Mouse (Mus musculus): Measurements from ENCODE around the gene Susd3.

Susd3 gene

DNA sequence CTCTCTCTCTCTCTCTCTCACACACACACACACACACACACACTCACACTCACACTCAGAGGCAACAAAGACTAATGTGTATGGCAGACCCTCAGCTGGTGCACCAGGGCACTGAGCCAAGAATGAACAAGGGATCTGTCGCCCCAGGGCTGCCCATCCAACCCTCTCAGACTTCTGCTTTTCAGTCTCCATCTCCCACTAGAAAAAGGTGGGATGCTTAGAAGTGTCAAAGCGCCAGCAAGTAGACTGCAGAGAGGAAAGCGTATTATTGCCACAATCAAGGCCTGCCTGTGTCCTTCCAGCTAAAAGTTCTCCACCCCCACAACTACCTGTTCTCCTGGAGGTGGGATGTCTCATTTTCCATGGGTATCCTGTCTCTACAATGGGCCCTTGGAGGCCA, 34.1 kb downstream of the Susd3 start:
- DNase-seq (ENCODE audit: low read depth in 2 of 2, low spot score in 2 of 2) = no peak

DNA sequence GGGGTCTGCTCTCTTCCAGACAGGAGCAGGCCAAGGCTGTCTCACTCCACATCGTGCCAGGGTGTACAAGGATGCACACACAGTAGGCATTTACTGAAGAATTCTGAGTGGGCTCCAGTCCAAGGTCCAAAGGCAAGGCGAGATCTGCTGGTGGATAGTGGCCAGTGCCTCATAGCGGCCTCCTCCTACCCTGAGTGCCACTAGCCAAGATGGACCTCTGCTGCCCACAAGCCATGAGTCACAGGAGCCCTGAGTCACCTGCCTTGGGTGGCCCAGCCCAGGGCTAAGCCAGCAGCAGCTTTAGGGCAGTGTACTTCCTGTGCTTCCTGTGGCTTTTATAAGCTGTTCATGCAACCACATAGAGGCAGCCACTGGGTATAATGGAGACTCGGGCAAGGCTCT, 35.0 kb downstream of the Susd3 start:
- peak; percentile 16 to 23 for DNase-seq (ENCODE audit: low read depth in 2 of 2, low spot score in 2 of 2)

DNA sequence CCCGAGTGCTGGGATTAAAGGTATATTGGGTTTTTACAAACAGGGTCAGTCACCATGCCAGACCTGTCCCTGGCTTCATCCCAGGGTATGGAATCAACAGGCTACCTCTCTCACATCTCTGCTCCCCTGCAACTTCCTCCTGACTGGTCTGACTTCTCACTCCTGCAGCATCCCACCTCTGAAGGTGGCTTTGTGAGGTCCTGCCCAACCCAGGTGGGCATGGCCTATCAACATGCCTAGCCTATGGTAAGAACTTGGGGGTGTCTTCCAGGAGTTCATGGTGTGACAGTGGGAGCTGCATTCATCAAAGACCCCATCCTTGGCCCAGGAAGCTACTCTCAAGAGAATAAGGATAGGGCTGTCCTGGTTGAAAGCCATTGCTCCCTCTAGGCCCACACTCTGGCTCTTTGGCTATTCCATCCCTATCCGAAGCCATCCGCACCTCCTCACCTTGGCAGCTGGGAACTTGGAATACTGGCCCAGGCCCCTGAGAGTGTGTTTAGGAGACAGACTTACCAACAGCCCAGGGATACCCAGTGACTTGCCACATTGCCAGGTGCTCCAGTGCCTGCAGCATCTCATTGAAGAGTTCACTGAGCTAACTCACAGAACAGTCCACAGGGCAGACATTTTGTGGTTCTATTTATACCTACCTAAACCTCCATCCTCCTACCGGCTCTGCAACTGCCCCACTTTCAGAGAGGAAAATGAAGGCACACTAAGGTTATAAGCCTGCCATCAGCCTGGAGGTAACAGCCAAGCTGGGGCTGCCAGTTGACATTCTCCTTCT, 35.6 kb downstream of the Susd3 start:
- DNase-seq (ENCODE audit: low read depth in 2 of 2, low spot score in 2 of 2) = no peak

DNA sequence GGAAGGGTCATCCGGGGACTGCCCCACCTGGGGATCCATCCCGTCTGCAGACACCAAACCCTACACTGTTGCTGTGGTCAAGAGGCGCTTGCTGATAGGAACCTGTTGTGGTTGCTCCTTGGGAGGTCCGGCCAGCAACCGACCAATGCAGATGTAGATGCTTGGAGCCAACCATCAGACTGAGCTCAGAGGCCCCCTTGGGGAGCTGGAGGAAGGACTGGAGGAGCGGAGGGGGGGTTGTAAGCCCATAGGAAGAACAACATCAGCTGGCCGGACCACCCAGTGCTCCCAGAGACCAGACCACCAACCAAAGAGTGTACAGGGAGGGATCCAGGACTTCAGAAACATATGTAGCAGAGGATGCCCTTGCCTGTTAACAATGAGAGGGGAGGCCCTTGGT, 39.2 kb downstream of the Susd3 start:
- DNase-seq (ENCODE audit: low read depth in 2 of 2, low spot score in 2 of 2) = no peak

DNA sequence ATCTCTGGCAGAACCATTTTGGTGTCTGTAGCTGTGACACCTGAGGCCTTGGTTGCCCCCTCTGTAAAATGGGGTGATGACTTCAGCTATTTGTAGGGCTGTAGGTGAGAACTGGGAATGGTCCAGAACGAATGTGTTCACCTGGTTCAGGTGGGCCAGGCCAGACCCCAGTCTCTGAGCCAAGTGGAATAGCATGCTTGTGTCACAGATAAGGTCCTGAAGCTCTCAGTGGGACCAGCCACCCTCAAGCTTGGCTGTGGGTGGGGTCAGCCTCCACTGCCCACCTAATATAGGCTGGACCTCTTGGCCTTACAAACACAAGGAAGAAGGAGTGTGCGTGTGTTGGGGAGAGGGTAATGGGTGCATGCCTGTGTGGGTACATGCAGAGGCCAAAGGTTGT, 42.2 kb downstream of the Susd3 start:
- DNase-seq (ENCODE audit: low read depth in 2 of 2, low spot score in 2 of 2) = no peak

DNA sequence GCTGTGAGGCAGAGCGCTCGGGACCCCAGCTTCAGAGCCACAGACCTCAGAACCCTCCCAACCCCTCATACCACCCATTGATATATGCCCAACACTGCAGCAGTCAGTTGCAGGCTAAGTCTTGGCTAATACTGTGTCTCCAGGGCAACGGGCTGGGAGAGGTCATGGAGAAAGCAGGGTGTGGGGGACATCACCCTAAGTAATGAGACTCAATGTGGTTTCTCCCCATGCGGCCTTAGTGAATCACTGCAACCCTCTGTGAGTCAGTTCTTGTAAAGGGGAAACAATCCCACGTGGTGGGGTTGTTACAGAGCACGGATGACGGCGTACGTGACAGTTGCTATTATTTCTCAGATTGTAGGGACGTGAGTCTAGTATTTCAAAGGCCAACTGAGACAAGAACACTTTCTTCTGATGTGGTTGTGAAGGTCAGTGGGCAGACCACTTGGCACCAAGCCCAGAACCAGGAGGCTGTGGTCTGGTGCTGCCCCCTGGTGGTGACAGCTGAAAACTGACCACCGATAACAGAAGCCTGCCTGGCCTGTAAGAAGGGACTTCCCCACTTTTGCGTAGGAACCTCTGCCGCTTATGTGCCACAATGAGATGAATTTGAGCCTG, 43.0 kb downstream of the Susd3 start:
- peak; percentile 64 to 74 for DNase-seq (ENCODE audit: low read depth in 2 of 2, low spot score in 2 of 2)

DNA sequence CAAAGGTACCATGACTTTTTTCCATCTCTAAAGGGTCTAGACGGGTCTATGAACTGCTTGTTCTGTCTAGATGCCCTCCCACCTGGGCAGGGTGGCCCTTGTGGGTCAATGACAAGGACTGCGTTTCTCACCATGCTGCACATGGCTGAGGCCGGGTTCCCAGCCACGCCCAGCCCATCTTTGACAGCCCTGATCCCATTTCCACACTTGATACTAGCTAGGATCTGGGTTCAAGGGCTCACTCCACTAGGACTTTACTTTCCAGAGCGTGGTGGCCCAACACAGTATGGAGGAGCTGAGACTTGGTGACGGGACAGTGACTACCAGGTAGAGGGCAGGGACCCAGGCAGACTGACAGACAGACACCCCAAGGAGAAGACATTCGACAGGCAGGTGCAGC, 46.0 kb downstream of the Susd3 start:
- no peak for DNase-seq (ENCODE audit: low read depth in 2 of 2, low spot score in 2 of 2)

DNA sequence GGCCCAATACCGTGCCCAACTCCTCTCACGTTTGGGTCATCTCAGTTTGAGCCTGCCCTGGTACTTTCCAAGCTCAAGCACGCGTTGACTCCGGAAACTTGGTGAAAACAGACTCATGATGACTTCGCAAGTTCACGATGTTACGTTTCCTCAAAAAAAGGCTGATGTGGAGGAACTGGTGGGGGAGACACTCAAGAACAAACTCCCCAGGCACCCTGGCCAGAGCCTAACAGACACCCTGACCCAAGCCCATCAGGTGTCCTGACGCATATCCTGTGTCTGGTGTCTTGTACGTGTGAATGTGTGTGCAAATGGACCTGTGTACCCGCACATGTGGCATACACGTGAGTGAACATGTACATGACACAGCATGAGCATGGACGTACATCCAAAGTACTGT, 47.8 kb downstream of the Susd3 start:
- no peak for DNase-seq (ENCODE audit: low read depth in 2 of 2, low spot score in 2 of 2)

DNA sequence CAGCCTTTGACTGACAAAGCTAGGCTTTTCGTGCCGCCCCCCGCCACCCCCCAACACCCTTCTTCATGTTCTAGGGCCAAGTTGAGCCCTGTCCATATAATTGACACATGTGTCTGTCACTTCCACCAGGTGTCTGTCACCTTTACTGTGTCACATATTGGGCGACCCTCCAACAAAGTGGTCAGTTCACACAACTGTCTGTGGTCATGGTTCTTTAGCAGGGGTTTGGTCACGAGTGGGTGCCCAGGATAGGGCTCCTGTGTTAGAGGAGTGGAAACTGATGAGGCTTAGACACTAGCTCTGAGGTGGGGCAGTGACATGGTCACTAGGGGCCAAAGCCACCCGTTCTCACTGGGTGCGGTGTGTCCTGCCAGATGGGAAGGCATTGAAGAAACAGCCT, 48.6 kb downstream of the Susd3 start:
- no peak for DNase-seq (ENCODE audit: low read depth in 2 of 2, low spot score in 2 of 2)

DNA sequence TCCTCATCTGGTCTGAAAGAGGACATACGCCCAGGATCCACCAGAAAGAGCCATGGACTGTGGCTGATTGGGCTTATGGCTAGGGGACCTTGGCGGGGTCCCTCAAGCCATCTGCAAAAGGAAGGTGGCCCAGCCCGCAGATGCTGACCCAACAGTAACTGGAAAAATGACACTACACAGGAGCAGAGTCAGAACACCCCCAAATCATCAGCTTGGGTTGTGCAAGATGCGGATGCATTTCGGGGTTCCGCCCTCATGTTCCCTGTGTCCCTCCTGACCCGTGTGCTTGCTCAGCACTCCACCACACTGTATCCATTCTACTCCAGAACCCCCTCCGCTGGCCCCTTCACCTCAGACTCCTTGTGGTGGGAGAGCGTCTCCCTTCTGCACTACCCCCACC, 49.8 kb downstream of the Susd3 start:
- no peak for DNase-seq (ENCODE audit: low read depth in 2 of 2, low spot score in 2 of 2)

DNA sequence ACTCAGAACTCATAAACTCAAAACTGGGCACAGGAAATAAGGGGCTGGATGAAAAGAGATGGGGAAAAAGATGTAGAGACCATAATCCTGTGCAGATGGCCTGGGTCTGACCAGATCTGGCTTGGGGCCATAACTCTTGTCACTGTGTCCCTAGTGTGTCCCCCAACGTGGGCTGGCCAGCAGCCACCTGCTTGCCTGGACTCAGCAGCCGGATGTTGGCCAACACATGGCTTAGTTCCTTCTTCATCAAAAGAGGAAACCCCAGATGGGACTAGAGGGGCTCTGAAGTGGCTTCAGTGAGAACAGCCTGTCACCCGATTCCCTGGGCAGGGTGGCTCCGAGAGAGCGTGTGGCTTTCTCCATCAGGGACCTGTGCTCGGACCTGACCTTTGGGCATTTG, 51.7 kb downstream of the Susd3 start:
- no peak for DNase-seq (ENCODE audit: low read depth in 2 of 2, low spot score in 2 of 2)

DNA sequence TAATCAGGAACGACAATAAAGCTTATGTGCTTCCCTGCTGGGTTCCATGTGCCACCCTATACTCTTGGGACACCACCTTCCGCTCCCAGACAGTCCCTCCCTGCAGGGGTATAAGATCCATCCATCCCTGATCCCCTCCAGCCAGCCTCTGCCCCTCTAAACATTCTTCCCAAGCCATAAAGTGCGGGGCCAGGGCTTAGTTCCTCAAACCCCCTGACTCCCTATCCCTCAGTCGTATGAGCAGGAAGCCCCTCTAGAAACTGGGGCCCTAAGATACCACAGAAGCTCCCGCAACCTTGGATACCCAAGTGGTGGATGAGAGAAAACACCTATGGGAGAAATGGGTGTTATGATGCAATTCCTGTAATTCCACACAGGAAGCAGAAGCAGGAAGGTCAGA, 52.3 kb downstream of the Susd3 start:
- no peak for DNase-seq (ENCODE audit: low read depth in 2 of 2, low spot score in 2 of 2)

DNA sequence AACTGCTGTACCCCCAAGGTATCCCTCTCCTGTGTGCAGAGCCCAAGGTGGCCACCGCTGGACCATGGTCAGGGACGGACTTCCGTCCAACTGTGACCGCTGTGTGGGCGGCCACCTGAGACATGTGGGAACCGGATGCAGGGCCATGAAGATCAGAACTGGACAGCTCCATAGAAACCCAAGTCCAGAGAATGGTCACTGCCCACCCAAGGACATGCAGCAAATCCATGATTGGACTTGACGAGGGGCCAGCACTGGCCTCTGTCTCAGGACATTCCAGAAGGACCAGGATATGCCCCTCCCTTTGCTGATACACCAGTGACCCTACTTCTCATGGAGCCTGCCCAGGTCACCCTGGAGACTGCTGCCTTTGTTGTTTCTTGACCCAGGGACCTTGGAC, 52.9 kb downstream of the Susd3 start:
- no peak for DNase-seq (ENCODE audit: low read depth in 2 of 2, low spot score in 2 of 2)

DNA sequence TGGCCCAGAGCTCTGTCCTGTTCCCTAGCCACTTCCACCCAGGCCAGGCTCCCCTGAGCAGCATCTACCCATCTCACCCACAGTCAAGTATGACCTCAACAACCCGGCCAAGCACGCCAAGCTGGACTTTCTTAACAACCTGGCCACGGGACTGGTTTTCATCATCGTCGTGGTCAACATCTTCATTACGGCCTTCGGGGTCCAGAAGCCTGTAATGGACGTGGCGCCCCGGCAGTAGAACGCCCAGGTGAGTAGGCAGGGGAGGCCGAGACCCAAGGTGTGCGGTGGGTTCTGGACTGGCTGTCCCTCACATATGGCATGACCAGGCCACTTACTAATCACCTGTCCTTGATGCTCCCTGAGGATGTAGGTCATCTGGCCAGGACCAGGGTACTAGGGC, 53.7 kb downstream of the Susd3 start:
- DNase-seq (ENCODE audit: low read depth in 2 of 2, low spot score in 2 of 2) = no peak

DNA sequence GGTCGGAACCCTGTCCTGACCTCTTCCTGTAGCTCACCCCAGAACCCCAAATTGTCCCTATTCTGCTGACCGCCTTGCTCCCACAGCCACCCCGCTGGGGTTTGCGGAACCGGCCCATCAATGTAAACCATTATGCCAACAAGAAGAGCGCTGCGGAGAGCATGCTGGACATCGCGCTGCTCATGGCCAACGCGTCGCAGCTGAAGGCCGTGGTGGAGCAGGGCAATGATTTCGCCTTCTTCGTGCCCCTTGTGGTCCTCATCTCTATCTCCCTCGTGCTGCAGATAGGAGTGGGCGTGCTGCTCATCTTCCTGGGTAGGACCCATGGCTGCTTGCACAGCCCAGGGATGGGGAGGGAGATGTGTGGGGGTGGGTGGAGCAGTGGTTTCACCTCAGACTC, 54.9 kb downstream of the Susd3 start:
- DNase-seq (ENCODE audit: low read depth in 2 of 2, low spot score in 2 of 2) = no peak

DNA sequence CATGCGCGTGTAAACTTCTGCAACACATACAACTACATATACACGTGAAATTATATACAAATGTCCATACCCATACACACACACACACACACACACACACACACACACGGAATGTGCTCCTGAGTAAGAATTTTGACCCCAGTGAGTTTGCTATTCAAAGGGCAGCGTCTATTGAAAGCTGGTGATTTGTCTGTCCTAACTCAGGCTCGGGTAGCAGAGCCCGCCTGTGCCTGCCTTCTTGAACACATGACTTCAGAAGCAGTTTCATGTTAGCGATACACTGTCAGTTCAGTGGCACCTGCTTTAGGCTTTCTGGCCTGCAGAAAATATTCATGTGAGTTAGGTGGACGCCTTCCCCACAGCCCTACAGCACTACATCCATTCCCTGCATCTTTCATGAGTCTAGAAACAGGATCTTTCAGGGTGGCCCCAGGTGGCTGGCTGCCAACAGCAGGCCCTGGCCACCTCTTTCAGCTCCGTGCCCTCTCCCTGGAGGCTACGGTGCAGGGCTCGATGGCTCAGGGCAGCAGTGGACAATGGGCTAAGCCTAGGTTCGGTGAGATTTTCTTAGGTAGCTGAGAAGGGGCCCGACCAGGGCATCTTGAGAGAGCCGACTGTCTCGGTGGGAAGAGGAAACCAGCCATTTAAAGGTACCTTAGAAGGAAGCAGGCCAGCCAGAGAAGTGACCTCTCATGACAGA, 56.2 kb downstream of the Susd3 start:
- DNase-seq (ENCODE audit: low read depth in 2 of 2, low spot score in 2 of 2) = no peak

DNA sequence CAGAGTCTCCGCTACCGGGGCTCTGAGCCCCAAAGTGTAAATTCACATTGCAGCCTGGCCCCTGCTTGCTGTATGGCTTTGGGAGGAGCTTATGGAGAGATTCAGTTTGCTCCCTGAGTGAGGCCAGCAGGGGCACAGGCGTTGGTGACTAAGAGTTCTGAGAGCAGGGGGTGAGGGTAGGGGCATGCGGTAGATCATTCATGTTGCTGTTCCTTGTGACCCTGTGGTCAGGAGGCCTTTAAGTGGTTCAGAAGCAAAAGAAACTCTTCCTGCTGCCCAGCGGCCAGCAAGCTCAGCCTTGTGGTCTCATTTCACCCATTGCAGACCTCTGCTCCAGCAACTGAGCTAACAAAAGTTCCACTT, 56.9 kb downstream of the Susd3 start:
- DNase-seq (ENCODE audit: low read depth in 2 of 2, low spot score in 2 of 2) = no peak

DNA sequence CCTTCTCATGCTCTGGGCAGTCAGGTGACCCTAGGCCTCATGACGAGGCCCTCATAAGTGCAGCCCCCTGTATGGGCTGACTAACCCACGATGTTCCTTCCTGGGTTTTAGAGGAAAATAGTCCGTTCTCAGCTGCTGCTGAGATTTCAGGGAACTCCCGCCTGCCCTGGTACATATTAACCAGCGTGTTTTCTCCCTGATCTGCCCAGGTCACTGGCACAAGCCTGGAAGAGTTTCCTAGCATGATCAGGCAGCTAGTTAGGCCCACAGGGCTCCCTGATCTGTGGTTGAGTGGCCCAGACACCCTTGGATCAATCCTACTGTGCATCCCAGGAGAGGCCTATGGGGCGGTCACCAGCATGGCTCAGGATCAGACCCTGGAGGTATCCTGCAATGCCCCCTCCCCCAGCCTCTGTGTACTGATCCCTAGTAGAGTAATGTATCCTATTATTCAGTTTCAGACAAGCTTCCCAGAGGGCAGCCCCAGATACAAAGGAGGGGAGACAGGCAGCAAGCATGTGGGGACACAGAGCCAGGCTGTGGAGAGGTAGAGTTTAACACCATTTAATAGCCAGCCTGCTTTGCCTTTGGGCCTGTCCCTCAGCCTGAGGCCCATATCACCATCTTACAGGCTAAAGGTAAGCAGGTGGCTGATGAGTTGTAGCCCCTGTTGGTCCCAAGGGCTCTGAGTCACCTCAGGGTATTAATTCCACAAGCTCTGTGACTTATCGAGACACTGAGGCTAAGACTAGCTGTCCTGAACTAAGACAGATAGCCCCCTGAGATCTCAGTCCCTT, 57.4 kb downstream of the Susd3 start:
- no peak for DNase-seq (ENCODE audit: low read depth in 2 of 2, low spot score in 2 of 2)

DNA sequence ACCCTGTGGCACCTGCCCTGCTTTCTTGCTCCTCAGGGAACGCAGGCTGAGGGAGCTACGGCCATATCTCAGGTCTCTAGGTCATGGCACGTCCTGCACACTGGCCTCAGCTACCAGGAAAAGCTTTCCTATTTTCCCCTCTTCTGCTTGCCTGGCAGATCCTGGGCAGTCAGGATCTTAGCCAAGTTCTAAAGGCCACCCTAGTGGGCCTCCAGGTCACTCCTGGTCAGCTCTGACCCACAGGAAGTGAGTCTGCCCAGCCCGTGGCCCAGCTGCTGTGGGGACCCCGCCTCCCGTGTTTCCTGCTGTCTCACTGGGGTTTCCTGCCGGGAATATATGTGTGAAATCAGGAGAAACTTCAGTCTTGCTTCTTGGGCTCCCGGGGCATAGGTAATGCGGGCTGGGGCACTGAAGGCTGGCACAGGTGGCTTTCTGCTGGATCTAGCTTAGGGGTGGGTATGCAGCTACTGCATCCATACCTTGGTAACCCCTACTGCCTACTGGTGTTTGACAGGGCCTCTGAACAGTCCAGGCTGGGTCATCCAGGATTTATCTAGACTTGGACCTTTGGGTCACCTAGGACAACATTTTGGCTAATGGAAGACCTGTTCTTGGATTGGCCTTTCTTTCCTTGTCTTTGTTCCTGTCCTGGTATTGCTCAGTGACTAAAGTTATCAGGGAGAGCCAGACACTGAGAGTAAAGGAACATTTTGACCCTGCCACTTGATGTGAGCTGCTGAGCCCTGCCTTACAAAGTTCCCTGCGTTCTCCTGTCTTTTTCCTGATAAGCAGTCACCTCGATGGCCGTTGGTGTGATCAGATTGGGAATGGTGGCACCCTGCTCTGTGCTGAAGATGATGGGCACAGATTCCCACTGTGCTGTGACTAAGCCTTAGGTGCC, 58.3 kb downstream of the Susd3 start:
- no peak for DNase-seq (ENCODE audit: low read depth in 2 of 2, low spot score in 2 of 2)

DNA sequence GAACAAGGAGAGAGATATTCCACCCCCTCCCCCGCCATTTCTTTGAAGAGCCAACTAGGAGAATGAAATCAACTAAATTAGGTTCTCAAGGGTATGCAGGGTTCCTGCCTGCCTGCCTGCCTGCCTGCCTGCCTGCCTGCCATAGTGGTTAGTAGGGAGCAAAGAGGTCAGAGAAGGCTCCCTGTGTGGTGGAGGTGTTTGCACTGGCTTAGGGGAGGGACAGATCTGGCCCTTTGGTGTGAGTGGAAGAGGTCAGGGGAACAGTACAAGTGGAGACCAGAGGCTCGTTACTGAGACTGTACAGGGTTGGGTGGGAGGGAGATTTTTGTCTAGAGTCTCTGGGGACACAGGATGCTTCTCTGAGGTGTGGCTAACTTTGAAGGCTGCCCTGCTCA, 59.5 kb downstream of the Susd3 start:
- DNase-seq (ENCODE audit: low read depth in 2 of 2, low spot score in 2 of 2) = no peak

All from CD8-positive naive resting alpha-beta T cell, adult 2 months (primary cell).